Mouse (Mus musculus): ENCODE data around the gene Ap5z1.

DNA sequence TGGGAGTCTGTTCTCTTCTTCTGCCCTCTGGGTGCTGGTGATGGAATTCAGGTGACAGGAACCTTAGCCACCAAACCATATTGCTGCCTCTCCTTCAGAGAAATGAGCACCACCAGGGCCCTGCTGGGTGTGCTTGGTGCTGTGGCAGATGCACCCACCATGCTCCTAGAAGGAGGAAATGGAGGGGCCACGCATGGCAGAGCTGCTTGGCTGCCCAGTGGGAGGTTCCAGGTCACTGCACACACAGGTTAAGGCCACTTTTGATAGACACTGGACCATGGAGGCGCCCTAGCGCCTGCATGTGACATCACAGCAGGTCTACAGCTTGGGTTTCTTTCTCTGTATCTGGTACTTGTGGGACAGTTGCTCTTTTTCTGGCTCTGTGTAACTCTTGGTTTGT lies 46.6 kb upstream of the Ap5z1 start:
- TF ChIP-seq CTCF (IDR thresholded peaks at IDR 0.05; ENCODE audit: insufficient read depth, low read length) (no peak), POLR2A (IDR thresholded peaks at IDR 0.05; ENCODE audit: borderline replicate concordance, extremely low read depth, low read depth, low read length) (no peak)

Measured in lung, adult 2 months (tissue).